Mouse (Mus musculus) cerebellum, postnatal 10 days (tissue): ENCODE measurements around the gene Fap.

Source experiments
- DNase-seq, 2 experiments: peaks; one replicate each; pipeline ENCODE4 v3.0.0; 2021; ENCODE audit warnings: mixed read lengths in 2 of 2

Gene Fap

DNA sequence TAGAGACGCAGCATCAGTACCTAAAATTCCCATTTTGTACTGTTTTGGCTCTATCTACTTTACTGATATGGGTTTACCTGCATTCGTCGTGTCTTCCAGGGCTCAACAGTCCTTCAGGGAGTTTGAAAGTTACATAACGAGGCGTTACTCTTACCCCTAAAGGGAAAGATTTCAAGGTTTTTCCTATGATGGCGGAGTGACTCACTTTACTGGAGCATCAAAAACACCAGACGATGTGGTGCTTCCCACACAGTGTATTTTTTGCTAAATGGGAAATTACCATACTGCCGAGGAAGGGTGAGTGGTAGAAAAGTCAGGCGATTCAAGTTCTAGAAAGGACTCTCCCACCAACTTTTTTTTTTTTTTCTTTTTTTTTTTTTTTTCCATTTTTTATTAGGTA, 47.5 kb downstream of the Fap start:
- no peak for DNase-seq

DNA sequence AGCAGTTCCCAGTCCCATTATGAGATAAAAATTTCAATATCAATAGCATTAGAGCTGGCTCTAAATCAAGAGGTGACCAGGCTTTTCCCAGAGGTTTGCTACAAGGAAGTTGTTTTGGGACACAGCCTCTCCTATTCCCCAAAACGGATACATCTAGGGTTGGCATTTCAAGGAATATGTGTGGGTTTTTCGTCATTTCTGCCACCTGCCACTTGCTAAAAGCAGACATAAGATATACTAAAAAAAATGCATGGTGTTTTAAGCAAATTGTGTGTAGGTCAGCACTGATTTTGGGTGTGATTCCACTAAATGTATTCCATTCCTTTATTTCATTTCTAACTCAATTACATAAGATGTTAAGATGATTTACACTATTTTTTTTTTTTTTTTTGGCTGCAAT, 56.1 kb downstream of the Fap start:
- DNase-seq, result no peak

DNA sequence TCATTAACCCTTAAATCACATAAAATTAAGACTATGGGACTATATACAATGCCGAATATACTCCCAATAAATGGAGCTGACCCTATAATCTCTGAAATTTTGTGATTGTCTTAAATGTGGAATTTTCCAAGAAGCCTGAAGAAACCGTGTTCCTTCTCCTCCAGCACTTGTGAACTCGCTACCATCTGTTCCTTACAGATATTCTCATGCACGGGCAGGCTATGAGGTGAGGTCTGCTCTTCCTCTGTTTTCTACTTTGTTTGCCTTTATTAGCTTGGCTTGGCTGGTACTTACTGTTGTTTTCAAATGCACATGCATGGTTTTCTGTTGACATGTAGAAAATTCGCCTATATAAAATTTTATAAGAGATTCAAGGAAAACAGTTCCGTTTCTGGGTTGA, 59.4 kb downstream of the Fap start:
- DNase-seq, result peak in 1 of 2 experiments; percentile 8

DNA sequence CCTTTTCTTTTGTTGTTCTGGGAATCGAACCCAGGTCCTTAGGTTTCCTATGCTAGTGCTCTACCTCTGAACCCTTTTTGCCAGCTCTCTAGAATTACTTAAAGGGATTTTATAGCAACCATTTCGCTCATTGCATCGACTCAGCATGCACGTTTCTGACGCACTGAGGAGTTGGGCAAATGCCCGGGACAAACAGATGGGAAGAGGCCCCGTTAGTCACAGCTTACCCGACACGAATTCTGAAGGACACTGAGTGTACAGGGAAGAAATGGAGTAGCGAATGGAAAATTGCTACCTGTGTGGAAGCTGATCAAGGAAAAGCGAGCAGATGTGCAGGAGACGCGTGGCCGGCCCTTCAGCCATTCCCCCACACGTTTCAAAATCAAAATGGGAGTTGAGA, 60.4 kb downstream of the Fap start:
- DNase-seq, result peak; percentile 90 to 92

DNA sequence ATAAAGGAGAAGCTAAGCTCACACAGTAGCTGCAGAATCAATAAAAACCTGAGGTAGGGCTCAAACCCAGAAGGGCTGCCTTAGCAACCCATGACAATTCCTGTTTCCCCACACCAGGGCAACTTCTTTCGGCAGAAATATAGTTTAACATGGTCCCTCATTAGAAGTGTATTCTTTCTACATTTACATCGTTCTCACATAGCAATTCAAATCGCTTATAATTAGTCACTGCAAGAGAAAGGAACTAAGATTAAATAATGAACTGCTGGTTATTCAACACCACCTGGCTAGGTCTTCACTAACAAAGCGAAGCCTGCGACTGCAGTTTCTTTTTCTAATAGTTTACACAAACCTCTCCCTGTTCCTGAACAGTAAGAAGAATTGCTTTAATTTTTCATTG, 66.7 kb downstream of the Fap start:
- no peak for DNase-seq

DNA sequence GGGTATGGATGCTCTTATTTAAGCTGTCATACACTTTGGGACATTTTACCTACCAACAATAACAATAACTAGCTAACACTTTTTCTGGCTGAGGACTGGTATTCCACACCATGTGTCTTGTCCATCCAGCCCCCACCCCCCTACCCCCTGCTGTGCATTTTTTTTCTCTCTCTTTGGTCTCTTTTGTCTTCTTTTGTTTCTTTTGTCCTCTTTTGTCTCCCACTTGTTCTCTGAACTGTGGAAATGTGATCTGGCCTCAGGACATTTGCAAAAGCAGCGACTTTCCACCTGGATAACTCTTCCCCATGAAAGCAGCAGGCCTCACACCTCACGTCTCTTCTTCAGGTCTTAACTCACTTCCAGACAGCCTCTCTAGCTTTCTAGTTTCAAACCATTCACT, 67.4 kb downstream of the Fap start:
- DNase-seq, result no peak

DNA sequence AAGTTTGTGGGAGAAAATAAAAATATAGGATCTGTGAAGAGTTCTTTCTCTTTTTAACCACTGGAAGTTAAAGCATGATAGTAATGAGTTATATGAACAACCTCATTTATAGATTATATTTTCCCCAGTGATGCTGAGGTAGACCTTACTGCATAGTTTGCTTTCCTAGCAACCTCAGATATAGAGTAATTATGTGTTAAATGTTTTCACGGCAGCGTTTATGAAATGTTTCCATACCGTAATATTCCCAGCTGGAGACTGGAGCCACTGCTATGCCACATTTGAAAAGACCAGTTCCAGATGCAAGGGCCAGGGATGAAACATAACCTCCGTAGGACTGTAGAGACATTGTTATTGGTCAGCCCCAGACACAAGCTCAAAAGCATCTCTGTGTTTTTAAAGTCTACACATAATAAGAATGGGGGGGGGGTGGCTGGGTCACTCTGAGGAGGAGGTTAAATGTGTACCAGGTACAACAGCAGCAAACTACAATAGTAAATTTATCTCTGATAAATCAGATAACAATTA, 69.5 kb downstream of the Fap start:
- DNase-seq, result no peak

DNA sequence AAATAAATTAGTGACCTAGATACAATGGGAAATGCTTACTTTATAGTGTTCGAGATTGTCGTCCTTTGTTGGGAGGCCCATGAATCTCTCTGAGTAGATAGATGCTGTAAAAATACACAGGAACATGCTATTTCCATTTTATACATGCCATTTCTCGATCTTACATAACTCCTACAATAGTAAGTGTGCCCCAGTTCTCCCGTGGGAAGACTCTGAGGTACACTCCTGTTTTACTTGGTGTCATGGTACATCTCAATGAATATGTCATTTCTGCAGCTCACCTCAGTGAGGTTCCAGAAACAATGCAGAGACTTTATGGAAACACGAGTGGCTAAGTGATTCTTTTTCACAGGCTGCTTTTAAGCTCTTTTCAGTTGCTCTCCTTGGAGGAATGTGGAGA, 70.5 kb downstream of the Fap start:
- no peak for DNase-seq

DNA sequence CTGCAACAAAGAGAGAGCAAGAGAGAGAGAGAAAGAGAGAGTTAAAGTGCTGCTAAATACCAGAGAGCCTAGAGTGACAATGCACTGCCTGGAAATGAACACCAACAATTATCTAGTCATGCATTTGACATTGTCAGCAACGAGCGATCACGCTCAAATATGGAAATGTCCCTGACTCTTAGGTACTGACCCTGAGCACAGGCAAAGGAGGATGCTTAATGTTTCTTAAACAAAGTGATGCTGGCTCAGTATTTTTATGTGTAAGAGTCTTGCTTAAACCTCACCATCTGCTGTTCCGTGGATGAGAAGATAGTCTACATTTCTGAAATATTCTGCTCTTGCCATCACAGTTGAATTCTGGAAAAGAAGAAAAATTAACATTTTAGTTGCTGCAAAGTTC, 71.4 kb downstream of the Fap start:
- no peak for DNase-seq

DNA sequence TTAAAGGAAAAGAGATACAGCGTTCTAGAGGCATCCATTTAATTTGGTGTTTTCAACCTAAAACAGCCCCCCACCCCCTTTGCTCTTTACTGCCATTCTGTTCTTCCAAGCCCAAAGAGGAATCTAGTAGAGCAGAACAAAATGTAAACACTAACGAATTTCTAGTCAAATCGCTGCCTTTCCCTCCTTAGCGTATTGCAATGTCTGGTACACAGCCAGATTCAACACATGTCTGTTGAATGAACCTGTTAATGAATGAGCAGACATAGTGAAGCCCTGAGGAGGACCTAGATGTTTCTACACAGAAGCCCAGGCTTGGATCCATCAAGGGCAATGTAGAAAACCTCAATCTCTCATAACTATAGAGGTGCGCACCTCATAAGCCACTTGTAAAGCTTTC, 75.1 kb downstream of the Fap start:
- DNase-seq, result peak in 1 of 2 experiments; percentile 11

DNA sequence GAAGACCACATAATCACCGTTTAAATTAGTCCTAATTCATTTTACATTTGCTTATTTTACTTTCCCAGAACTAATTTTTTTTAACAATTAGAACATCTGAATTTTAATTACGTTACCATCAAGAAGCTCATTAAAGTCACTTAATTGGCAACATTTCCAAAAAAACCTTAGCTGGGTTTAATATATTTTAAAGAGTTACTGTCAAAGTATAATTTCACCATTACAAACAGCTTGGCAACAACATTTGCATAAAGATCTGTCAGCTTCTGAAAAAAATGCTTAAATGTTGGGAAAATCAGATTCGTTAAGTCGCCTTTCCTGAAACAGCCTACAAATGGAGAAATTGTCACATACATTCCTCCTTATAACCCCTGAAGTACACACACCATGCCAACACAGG, 75.8 kb downstream of the Fap start:
- no peak for DNase-seq

DNA sequence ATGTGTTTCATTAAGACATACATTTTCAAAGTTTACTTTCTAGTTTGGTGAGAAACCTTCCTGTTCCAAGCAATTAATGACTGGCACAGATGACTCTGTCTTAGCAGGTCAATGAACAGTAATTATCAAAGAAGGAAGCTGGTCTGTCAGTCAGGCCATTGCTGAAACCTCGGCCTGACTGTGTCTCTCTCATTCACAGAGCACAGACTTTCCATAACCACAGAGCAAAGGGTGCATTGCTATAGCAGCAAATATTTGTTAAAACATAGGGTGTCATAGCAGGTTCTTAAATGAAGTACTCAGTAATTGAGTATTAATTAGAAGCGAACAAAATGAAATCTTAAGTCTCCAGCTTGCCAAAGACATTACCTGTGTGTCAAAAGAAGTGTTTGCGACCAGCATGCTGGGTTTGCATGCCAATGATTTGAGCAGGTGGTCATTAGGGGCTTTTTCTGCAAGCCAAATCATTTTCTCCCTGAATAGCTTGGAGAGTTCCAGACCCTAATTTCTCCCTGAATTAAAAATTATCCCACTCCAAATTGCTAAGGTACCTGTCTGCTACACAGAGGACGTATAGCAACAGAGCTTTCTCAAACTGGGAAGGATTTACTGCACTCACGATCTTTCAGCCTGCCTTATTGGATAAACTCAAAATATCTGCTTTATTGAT, 76.4 kb downstream of the Fap start:
- DNase-seq, result peak; percentile 11 to 26

DNA sequence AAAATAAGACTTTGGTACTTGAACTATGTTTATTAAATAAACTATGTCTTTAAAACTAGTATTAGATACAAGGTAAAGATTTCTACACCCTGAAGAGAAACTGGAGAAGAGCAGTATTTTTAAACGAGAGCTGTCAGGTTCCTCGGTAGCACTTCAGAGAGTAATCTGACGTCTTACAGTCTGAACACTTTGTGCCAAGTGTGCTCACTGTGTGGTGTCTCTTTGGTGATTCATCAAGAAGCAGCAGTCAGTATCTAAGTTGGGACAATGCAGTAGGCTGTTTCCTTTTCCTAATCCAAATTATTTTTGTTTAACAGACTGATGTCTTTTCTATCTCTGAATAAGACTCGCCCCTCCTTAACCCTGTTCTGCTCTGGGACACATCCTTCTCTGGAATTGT, 78.5 kb downstream of the Fap start:
- no peak for DNase-seq

DNA sequence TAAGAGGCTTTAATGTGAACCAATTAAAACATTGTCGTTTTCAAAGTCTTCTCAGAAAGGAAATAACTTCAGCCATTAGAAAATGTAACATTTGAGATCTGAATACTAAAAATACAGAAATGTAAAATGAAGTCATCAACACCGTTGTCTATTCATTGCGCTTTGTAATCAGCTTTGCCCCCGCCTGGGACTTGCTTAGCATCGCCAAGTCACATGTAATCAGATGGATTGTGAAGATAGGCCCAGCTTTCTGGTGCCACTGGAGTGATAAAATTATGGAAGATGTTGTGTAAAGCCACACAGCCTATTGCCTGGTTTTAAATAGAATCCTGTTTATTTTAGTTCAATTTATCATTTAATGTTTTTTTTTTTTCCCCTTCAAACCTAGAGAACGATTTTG, 84.0 kb downstream of the Fap start:
- no peak for DNase-seq

DNA sequence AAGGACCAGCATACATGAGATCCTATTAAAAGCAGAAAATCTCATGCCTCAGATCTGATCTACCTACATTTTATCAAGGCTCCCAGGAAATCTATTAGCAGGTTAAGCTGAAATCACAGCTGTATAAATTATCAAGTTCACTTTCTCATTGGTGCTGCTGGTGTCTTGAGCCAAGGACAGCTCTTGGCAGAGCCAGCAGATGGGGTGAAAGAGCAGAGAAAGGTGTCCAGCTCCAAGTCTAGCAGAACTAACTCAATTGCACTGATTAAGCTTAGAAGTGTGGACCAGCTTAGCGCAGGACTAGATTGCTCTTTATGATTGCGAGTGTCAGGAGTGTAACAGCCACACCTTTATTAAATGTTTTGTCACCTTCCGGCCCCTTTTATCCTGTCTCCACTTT, 89.0 kb downstream of the Fap start:
- peak; percentile 13 to 46 for DNase-seq

DNA sequence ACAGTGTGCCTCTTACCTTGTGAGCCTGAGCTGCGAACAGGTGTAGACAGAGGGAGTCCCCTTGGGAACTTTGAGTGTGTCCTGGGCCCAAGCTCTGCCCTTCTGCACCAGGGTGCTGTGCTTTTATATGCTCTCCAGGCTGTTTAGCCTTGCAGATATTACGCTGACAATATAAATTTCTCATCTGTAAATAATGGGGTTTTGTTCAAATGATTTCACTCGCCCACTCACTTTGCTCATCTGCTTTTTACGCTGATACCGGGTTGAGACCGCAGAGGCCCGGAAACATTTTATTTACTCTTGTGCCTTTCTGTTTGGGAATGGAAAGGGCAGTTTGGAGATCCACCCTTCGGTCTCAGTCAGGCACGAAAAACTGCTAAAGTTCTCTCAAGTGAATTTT, 90.3 kb downstream of the Fap start, which contains the start of gene Gcg:
Gcg (minus strand) TSS at position 101 of the 400 bp plus-strand sequence.
- DNase-seq, result no peak

DNA sequence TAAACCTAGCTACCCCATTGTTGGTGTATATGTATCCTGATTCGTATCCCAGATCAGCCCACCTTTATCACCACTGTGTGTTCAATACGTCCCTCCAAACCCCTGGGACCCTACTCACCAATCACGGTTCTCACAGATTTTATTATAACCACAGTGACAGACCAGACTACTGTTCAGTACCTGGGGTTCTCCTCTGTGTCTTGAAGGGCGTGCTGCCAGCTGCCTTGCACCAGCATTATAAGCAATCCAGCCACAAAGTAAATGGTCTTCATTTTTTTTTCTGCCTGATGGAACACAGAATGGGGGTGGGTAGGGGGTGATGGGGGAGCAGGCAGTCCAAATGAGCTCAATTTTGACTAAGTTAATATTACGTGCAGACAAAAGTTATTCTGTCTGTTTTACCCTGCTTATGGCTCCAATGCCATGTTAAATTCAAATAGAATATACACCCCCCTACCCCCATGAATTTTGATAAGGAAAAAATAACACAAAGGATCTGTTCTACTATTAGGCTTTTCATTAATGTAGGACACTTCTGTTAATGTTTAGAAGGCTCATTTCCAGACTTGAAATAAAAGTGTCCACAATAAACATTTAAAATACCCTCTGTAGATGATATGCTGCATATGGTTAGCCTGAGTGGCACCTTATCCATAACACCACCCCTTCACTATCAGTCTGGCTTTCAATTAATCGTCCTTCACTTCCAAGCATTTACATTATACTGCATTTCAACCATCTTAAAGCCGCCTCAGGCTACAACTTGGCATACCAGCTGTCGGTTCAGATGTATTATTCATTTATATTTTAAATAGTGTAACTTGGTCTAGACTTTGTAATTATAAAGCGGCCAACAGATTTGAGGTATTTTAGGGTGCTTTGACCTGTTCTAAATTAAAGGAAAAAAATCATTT, 93.3 kb downstream of the Fap start:
- DNase-seq, result no peak

DNA sequence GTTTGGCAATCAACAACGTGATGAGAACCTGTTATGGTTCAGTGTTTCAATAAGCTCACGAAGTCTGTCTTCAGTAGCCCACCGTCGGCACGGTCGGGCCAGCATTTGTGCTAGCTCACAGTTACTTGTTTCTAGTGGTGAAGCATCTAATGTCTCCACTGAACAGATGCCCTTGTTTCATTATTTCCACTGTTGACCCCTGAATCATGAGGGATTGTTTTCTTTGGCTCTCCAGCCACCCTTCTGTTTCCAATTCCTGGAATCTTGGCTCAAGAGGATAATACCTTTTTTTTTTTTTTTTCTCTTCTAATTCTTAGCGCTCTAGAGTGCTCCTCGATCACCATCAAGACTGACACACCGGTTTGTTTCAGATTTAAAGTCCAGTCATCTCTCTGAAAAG, 104.3 kb downstream of the Fap start:
- DNase-seq, result peak in 1 of 2 experiments; percentile 12

DNA sequence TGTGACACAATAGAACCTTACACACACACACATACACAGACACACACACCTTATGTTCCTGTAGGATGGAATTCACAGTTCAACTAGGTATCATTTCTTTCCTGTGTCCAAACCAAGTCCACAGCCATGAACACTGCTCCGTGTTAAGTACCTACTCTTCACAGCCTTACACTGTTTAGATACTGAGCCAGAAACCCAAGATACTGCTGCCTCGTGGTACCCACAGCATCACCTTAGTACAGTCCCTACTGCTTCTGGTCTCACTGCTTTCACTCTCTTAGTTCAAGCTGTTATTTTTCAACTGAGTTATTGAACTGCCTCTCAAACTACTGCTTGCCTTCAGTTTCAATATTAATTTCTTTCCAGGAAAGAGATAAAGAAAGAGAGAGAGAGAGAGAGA, 110.6 kb downstream of the Fap start:
- no peak for DNase-seq

DNA sequence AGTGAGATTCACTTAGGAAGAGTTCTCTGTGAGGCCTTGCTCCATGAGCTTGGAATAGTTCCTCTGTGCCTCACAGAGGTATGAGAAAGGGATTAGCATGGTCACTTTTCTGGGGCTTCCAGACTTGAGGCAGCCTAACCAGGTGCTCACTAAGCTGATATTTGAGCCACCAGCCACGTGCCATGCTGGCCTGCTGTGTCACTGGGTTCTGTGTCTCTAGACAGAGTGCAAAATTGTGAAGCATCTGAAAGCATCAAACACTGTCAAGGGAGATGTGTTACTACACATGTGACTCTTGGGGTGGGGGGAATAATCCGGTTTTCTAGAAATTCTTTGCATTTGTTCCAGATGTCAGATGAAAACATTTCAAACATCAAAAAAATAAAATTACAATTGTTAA, 111.7 kb downstream of the Fap start:
- no peak for DNase-seq

DNA sequence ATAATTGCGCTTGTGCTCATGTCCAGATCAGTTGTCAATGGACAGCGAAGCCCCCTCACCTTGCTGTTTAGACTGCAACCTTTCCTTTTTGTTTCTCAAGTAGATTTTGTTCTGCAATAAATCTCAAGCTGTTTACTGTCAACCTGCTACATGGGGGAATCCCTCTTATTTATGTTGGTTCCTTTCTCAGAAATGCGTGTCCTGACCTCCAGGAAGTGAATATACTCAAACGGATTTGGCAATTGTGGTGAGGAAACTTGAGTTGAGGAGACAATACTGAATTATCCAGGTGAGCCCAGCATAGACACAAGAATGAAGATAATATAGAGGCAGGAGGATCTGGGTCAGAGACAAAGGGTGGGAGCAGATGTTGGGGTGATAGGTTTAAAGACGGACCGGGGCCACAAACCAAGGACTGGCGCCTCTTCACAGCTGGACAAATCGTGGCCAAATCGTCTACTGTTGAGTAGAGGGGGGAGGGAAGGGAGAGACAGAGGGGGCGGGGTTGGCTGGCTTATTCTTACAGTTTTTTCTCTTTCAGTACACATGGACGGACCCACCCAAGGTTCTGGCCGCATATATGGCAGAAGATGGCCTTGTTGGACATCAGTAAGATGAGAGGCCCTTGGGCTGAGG, 112.9 kb downstream of the Fap start:
- DNase-seq, result no peak

DNA sequence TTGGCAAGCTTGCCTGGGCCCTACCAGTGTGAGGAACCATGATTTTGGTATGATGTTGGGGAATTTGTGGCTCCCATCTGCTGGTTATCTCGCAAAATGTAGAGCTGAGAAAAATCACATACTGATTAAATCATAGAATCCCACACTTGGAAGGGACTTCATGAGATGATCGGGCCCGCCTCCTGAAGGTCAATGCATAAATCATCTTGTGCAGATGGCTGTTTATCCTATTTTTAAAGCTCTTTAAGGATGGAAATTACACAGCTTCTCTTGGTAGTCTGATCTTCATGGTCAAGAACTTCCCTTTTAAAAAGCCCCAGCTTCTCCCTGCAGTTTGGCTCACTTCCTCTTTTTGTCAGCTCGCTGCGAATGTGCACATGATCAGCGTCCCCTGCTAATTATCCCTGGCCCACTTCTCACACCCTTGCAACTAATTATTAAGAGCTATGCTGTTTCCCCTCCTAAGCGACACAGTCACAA, 113.6 kb downstream of the Fap start:
- peak; percentile 26 to 42 for DNase-seq
